Mouse (Mus musculus): ENCODE data around the gene Ten1. TPM values are rescaled to one million over a fixed set of nuclear protein-coding genes. Genes with fewer than 3 reads are reported as not detected.

The Ten1 gene
- polyA plus RNA-seq, 1 experiment from 2014 or later = 77.0 TPM

Other genes with a start within 250 kb of the Ten1 start
- 0.43 and 0.68 TPM in 2 replicates for gene Itgb4, start 224.1 kb upstream of the Ten1 start, polyA plus RNA-seq (2014; fragmentation: Nextera tagmentation; extraction: Ambion mirVana)
- gene Galk1, start 186.1 kb upstream of the Ten1 start, polyA plus RNA-seq (2014; fragmentation: Nextera tagmentation; extraction: Ambion mirVana) = 32.5 and 39.3 TPM in 2 replicates
- gene H3f3b, start 170.9 kb upstream of the Ten1 start, polyA plus RNA-seq (2014; fragmentation: Nextera tagmentation; extraction: Ambion mirVana) = 2,683 and 2,948 TPM in 2 replicates
- gene Unk, start 168.5 kb upstream of the Ten1 start, polyA plus RNA-seq (2014; fragmentation: Nextera tagmentation; extraction: Ambion mirVana) = 26.5 and 33.0 TPM in 2 replicates
- 1.1 and 1.5 TPM in 2 replicates for gene Unc13d, start 120.9 kb upstream of the Ten1 start, polyA plus RNA-seq (2014; fragmentation: Nextera tagmentation; extraction: Ambion mirVana)
- gene Wbp2, start 111.9 kb upstream of the Ten1 start, polyA plus RNA-seq (2014; fragmentation: Nextera tagmentation; extraction: Ambion mirVana) = 152 and 160 TPM in 2 replicates
- 5.2 and 5.3 TPM in 2 replicates for gene Trim47, start 71.6 kb upstream of the Ten1 start, polyA plus RNA-seq (2014; fragmentation: Nextera tagmentation; extraction: Ambion mirVana)
- gene Trim65, start 67.7 kb upstream of the Ten1 start, polyA plus RNA-seq (2014; fragmentation: Nextera tagmentation; extraction: Ambion mirVana) = 1.6 and 2.0 TPM in 2 replicates
- gene Mrpl38, start 60.0 kb upstream of the Ten1 start, polyA plus RNA-seq (2014; fragmentation: Nextera tagmentation; extraction: Ambion mirVana) = 72.5 and 81.4 TPM in 2 replicates
- 44.2 and 58.9 TPM in 2 replicates for gene Fbf1, start 30.7 kb upstream of the Ten1 start, polyA plus RNA-seq (2014; fragmentation: Nextera tagmentation; extraction: Ambion mirVana)
- gene Acox1, start 190 bp downstream of the Ten1 start, polyA plus RNA-seq (2014; fragmentation: Nextera tagmentation; extraction: Ambion mirVana) = 50.5 and 68.3 TPM in 2 replicates
- 0.36 and 0.43 TPM in 2 replicates for gene Evpl, start 39.2 kb downstream of the Ten1 start, polyA plus RNA-seq (2014; fragmentation: Nextera tagmentation; extraction: Ambion mirVana)
- 49.5 and 57.1 TPM in 2 replicates for gene Srp68, start 75.4 kb downstream of the Ten1 start, polyA plus RNA-seq (2014; fragmentation: Nextera tagmentation; extraction: Ambion mirVana)
- gene Galr2, start 82.1 kb downstream of the Ten1 start, polyA plus RNA-seq (2014; fragmentation: Nextera tagmentation; extraction: Ambion mirVana) = 0.30 and 0.55 TPM in 2 replicates
- gene Exoc7, start 108.4 kb downstream of the Ten1 start, polyA plus RNA-seq (2014; fragmentation: Nextera tagmentation; extraction: Ambion mirVana) = 122 and 125 TPM in 2 replicates
- gene Foxj1, start 136.5 kb downstream of the Ten1 start, polyA plus RNA-seq (2014; fragmentation: Nextera tagmentation; extraction: Ambion mirVana) = 9.2 TPM in 2 replicates
- 45.5 and 50.2 TPM in 2 replicates for gene Rnf157, start 214.2 kb downstream of the Ten1 start, polyA plus RNA-seq (2014; fragmentation: Nextera tagmentation; extraction: Ambion mirVana)
- 77.5 and 87.8 TPM in 2 replicates for gene Ubald2, start 235.2 kb downstream of the Ten1 start, polyA plus RNA-seq (2014; fragmentation: Nextera tagmentation; extraction: Ambion mirVana)